Mouse (Mus musculus) adrenal gland, adult 18-20 months (tissue): ENCODE results near the gene Dus2. TPM values are rescaled to one million over a fixed set of nuclear protein-coding genes. Genes with fewer than 3 reads are reported as not detected.
"Not testable (repeated sequence)": the region's sequence is repeated elsewhere in the genome, so short reads cannot be mapped to it uniquely, and the experiment has no call there.

ENCODE experiments used
- DNase-seq, 2 experiments: peaks; one replicate each; pipeline ENCODE4 v3.0.0; 2021 to 2022; ENCODE audit warnings: low spot score in 2 of 2
- total RNA-seq, 2 experiments: library from RNA; stranded (reverse); gene quantifications; 1 replicate in 1 of 2; 2 replicates in 1 of 2; pipeline ENCODE4 v1.2.3; 2021

Gene Dus2
- total RNA-seq, 2 experiments from 2014 or later: 14.2 to 21.2 TPM

- not testable (repeated sequence) for DNase-seq
Observed at GRCm38 (mm10) chr8:105983406-105983805, 7.7 kb upstream of the Dus2 start.

- no peak for DNase-seq
Observed at GRCm38 (mm10) chr8:105988546-105988945, 2.6 kb upstream of the Dus2 start.

- DNase-seq: no peak
Observed at GRCm38 (mm10) chr8:105991546-105991945, 409 bp downstream of the Dus2 start.

GRCm38 (mm10) chr8:105992499-105992898, 1.4 kb downstream of the Dus2 start:
- DNase-seq: no peak

- no peak for DNase-seq
Observed at GRCm38 (mm10) chr8:105993226-105993625, 2.1 kb downstream of the Dus2 start.

- DNase-seq: no peak
Observed at GRCm38 (mm10) chr8:105996359-105996758, 5.2 kb downstream of the Dus2 start.

- DNase-seq: no peak
Observed at GRCm38 (mm10) chr8:105998971-105999370, 7.8 kb downstream of the Dus2 start.

DNA sequence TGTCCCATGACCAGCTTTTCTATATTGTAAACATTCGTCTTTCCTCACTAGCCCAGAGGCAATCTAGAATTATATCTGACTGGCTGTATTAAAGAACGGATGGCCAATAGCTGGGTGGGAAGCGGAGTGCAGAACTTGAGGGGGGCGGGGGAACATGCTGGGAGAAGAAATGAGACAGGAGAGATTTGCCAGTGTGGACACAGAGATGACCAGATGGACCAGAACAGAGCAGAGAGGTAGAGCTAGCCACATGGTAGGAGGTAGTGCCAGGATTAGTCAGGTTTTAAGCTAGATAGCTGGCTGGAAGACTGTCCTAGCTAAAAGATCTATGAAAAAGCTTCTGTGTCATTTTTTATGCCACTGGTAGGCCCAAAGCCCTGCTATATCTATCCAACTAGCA, 10.8 kb downstream of the Dus2 start:
- DNase-seq: no peak

DNA sequence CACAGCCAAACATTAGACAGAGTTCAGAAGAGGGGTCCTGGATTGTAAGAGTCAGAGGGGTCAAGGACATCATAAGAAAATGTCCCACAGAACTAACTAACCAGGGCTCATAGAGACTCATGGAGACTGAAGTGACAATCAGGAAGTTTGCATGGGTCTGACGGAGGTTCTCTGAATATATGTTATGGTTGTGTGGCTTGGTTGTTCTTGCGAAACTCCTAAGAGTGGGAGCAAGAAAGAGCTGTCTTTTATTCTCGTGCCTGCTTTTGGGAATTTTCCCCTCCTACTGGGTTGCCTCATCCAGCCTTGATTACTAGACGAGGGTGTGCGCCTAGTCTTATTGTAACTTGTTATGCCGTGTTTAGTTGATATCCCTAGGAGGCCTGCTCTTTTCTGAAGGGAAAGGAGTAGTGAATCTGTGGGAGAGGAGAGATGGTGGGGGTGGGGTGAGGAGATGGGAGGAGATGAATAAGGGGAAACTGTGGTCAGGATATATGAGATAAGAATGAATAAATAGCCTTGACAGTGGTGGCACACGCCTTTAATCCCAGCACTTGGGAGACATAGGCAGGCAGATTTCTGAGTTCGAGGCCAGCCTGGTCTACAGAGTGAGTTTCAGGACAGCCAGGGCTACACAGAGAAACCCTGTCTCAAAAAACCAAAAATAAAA, 13.5 kb downstream of the Dus2 start:
- DNase-seq: no peak

DNA sequence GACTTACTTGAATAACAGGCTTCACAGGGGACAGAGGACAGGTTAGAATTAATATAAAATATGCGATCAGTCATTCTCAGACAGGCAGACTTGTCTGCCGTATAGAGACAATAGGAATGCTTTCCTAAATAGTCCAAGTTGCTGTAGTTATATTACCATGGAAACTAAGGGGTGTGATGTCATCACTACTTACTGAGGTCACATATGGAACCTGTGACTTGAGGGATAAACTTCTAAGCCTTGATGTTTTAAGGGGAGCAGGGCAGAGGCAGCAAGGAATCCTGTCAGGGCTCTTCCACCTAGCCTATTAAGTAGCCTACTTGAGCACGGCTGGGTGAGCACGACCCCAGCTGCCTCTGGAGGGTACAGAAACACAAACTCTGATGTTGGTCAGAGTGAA, 14.7 kb downstream of the Dus2 start, which contains the start of gene Dpep2nb:
Dpep2nb (minus strand) TSS at position 101 of the 400 bp plus-strand sequence.
- DNase-seq: no peak

- DNase-seq: no peak
Observed at GRCm38 (mm10) chr8:106006413-106006812, 15.3 kb downstream of the Dus2 start.

DNA sequence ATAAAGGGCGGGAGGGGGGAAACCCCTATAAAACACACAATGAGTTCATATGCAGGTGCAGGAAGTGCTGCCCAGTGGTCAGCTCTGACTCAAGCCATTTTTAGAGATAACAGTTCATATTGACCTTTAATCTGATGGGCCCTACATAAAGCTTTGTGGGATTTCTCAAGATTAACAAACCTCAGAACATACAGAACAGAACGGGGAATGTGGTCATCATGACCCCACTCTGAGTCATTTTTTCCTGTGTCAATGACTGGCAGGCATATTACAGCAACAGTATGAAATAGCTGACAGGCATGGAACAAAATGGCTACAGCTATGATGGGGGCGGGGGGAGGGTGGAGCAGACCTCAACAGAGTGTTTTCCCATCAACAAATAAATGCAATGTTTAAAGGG, 16.0 kb downstream of the Dus2 start:
- no peak for DNase-seq

DNA sequence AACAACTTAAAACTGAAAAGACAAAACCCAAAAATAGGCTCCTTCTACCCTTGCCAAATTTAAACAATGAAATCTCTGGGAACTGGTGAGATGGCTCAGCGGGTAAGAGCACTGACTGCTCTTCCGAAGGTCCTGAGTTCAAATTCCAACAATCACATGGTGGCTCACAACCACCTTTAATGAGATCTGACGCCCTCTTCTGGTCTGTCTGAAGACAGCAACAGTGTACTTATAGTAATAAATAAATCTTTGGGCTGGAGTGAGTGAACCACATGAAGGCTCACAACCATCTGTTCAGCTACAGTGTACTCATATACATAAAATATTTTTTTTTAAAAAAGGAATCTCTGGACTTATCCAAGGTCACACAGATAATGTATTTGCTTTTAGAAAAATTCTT, 16.8 kb downstream of the Dus2 start:
- DNase-seq: not testable (repeated sequence)

GRCm38 (mm10) chr8:106010748-106011642, 19.9 kb downstream of the Dus2 start:
- DNase-seq: peak; percentile 93 to 94

- DNase-seq: no peak
Observed at GRCm38 (mm10) chr8:106011643-106011986, 20.5 kb downstream of the Dus2 start, which contains the start of gene Ddx28. Gene Ddx28, minus strand, starts transcription at chr8:106011882.

DNA sequence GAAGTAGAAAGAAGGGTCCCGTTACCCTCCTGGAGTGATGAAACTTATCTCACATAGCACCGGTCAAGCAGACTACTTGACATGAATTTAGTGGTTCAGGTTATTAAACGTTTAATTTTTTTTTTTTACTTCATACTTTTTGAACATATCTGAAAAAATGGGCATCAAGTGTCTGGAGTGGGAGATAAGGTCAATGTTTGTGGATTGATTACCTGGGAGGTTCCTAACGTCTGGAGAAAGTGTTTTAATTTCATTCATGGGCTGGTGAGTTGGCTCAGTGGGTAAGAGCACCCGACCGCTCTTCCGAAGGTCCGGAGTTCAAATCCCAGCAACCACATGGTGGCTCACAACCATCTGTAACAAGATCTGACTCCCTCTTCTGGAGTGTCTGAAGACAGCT, 21.1 kb downstream of the Dus2 start:
- not testable (repeated sequence) for DNase-seq

DNA sequence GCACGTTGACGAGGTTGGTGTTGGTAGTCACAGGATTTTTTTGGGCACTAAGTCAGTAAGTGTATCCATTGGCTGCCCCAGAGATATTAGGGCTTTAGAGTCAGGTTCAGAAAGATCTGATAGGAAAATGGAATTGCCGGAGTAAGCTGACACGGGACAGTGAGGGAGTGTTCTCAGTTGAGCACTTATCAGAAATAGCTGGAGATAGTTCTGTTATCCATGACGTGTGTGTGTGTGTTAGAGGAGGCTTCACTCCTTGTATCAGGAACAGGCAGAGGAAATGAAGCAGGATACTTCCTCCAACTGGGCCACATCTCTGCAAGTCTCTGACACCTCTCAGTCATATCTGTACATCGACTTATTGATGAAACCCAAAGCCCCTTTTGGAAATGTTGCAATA, 25.1 kb downstream of the Dus2 start:
- no peak for DNase-seq

DNA sequence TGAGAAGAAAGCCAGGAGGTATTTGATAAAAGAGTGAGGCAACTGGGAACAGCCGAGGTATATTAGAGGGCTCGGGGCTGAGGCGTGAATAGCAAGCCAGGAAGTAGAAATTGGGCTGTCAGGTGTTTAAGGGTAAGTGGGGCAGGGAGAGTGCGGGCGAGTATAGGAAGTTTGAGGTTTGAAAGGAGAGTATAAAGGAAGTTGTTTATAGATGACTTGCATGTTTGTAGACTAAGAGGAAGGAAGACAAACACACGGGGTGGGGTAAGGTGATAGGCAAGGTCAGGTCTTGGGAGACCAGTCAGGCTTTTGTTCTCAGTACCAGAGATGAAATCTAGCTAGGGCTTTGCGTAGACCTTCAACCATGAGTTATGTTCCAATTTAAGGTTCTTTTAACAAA, 26.0 kb downstream of the Dus2 start:
- no peak for DNase-seq

DNA sequence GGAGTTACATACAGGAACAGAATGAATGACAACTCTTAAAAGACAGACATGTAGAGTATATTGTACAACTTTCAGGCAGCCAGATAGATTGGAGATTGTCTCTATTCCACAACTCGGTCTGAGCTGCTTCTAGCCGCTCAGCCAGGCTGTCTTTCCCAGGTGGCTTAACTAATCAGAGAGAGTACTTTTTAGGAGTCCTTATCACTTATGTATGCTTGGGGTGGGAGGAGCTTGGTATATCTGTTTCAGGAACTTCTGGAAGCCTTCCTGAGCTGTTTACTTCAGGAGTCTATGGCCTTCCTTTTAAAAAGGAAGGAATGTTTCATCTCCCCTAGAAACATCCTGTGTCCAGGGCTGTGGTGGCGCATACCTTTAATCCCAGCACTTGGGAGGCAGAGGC, 26.9 kb downstream of the Dus2 start:
- no peak for DNase-seq

DNA sequence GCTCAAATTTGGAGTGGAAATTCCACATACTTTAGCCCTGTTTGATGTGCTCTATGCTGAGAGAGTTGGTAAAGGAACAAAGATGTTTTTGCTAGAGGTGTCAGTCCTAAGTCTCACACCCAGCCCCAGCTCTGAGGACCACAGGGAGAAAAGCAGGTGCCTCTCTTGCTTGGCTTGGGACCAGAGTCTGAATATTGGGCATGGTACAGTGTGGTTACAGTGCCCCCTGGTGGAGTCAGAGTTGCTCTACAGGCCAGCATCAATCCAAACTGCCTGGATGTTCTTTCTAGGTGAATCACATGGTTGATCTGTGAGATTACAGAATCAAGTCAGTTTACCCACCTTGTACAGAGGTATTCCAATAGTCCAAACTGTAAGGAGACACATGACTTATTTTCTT, 31.3 kb downstream of the Dus2 start:
- DNase-seq: peak; percentile 73 to 81

GRCm38 (mm10) chr8:106038721-106039120, 47.6 kb downstream of the Dus2 start:
- DNase-seq: no peak

- no peak for DNase-seq
Observed at GRCm38 (mm10) chr8:106039605-106040004, 48.5 kb downstream of the Dus2 start.
